ENCODE assay signal across 9 mouse cellular contexts in the genomic region with DNA sequence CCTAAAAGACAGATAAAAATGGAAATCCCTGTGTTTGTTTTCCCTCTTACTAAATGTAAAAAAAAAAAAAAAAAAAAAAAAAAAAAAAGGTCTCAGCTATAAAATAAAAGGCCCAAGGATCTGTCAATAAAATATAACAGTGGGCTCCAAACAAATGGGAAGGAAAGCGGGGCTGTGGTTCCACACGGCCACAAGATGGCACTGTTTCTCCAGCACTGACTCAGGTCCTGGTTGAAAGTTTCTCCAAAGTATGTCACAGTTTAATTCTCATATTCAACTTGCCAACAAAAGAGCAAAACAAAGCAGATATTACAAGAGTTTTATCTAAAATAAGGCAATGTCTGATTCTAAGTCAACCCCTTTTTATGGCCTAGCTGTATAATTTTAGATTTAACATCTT. TPM values are rescaled to one million over a fixed set of nuclear protein-coding genes. Genes with fewer than 3 reads are reported as not detected.
DNase-seq lines count a peak whose midpoint lies in the region; ATAC-seq and TF ChIP-seq lines count a peak whose summit lies in the region.
"Had no signal": no experiment of that assay in that cellular context is flagged by ENCODE, and none has a peak within 500 bp of the region (broad histone marks: within the 10 kb centered on the region; RNA-seq: fewer than 3 reads in every experiment).

No protein-coding gene starts in this region.

- peak; percentile 48 to 65 for DNase-seq in CD8-positive naive resting alpha-beta T cell, adult 2 months (ENCODE audit: low read depth in 2 of 2, low spot score in 2 of 2)
- DNase-seq in adipocyte (ENCODE audit: low spot score), result peak; percentile 86
- DNase-seq in gastrocnemius, postnatal 25 days, result peak; percentile 24
- DNase-seq in layer of hippocampus, adult 11-12 months (ENCODE audit: low spot score), result peak; percentile 68
- peak; percentile 87 for DNase-seq in lung, postnatal 0 days (ENCODE audit: low spot score)
- peak; percentile 23 for DNase-seq in retina, adult 2 months (ENCODE audit: low read depth, low spot score)
- DNase-seq in thymus, postnatal 4 days, result peak; percentile 83

- H3K4me3 ChIP-seq in lung, postnatal 0 days (ENCODE audit: low read depth, low read length), result no peak overlapping the region
- H3K4me3 ChIP-seq: limb, embryonic 15.5 days had no signal

- H3K9me3 ChIP-seq in lung, postnatal 0 days (ENCODE audit: low read length), result no peaks in the 10 kb centered on the region
- H3K9me3 ChIP-seq: limb, embryonic 15.5 days had no signal

- H3K9ac ChIP-seq in lung, postnatal 0 days (replicated peaks; ENCODE audit: low read depth), result no peak overlapping the region
- H3K9ac ChIP-seq: limb, embryonic 15.5 days had no signal

- no peak overlapping the region for H3K4me2 ChIP-seq in lung, postnatal 0 days (replicated peaks; ENCODE audit: low read depth, low read length)
- H3K4me2 ChIP-seq: limb, embryonic 15.5 days had no signal

- ATAC-seq in common myeloid progenitor, adult 5-6 weeks (replicated peaks; ENCODE audit: low read depth, poor library complexity, severe bottlenecking), result peak; percentile 89
- no peak for ATAC-seq in lung, postnatal 0 days

- H3K4me1 ChIP-seq in lung, postnatal 0 days (ENCODE audit: insufficient read depth, low read depth, low read length), result no peaks in the 10 kb centered on the region
- H3K4me1 ChIP-seq: limb, embryonic 15.5 days had no signal

- TF ChIP-seq EP300 in lung, postnatal 0 days (IDR thresholded peaks at IDR 0.05), result no peak

- WGBS in lung, postnatal 0 days, result 2% methylated on average over 2 of the region's 2 CpGs

- peak; percentile 91 for TF ChIP-seq CTCF in lung, postnatal 0 days (IDR thresholded peaks at IDR 0.05)

- H3K36me3 ChIP-seq in lung, postnatal 0 days (ENCODE audit: insufficient read depth, low read length), result no peaks in the 10 kb centered on the region
- H3K36me3 ChIP-seq: limb, embryonic 15.5 days had no signal

- no peaks in the 10 kb centered on the region for H3K27me3 ChIP-seq in lung, postnatal 0 days (replicated peaks; ENCODE audit: insufficient read depth, low read length)
- H3K27me3 ChIP-seq: limb, embryonic 15.5 days had no signal

- no peak overlapping the region for H3K27ac ChIP-seq in lung, postnatal 0 days (ENCODE audit: low read length)
- H3K27ac ChIP-seq: limb, embryonic 15.5 days had no signal

RNA-seq across cellular contexts. Expression of a gene that starts 43.8 kb away (rescaled TPM):
- 0.44 and 0.73 TPM in 2 replicates for total RNA-seq in common myeloid progenitor, adult 5-6 weeks (2017)
- total RNA-seq in gastrocnemius, postnatal 25 days (2021), result 1 to 10 TPM; 3.7 to 5.5 TPM
- polyA plus RNA-seq in lung, postnatal 0 days (2015; fragmentation: Nextera tagmentation; extraction: Ambion mirVana), result 56.1 and 57.9 TPM in 2 replicates

Comparison
In these comparisons a context has a peak if more than half of its experiments do, and no peak if none do; other contexts are left out.
1. DNase-seq: peak in every context shown above with its lines; median percentile 87 in lung, postnatal 0 days; 86 in adipocyte; 83 in thymus, postnatal 4 days; 68 in layer of hippocampus, adult 11-12 months; 56 in CD8-positive naive resting alpha-beta T cell, adult 2 months; 24 in gastrocnemius, postnatal 25 days; 23 in retina, adult 2 months.